21 mouse cellular contexts compared by ENCODE assay signal in the genomic region with DNA sequence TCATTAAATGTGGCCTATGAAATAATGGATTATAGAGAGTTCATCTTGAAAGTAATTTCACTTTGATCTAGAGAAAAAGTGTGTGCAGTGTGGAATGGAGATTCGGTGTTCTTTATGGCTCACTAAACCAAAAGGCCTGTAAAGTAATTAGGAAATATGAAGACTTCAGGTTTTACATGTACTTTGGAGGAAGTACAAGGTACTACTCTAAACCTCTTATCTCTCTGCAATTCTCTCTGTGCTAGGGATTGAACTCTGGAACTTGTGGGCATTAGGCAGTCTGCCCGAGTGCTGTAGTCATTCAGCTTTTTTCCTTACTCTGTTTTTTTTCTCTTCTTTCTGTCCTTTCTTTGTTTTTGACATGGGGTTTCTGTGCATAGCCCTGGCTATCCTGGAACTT.
"Had no signal": no experiment of that assay in that cellular context is flagged by ENCODE, and none has a peak within 500 bp of the region (broad histone marks: within the 10 kb centered on the region; RNA-seq: fewer than 3 reads in every experiment).

No protein-coding gene starts in this region.

- ATAC-seq: hindbrain, postnatal 0 days; inflammation-experienced regulatory T-cells, adult 6 months had no signal

- H3K4me3 ChIP-seq: limb, embryonic 12.5 days; limb, embryonic 15.5 days; liver, embryonic 15.5 days; lung, embryonic 15.5 days; stomach, embryonic 15.5 days had no signal

- H3K9me3 ChIP-seq: limb, embryonic 12.5 days; limb, embryonic 15.5 days; liver, embryonic 15.5 days; lung, embryonic 15.5 days; stomach, embryonic 15.5 days had no signal

- H3K27ac ChIP-seq: hindbrain, embryonic 14.5 days; hindbrain, postnatal 0 days; limb, embryonic 12.5 days; limb, embryonic 15.5 days; liver, embryonic 15.5 days; lung, embryonic 15.5 days; stomach, embryonic 15.5 days had no signal

- H3K4me2 ChIP-seq: hindbrain, embryonic 14.5 days; limb, embryonic 12.5 days; limb, embryonic 15.5 days; liver, embryonic 15.5 days; lung, embryonic 15.5 days; midbrain, embryonic 11.5 days; stomach, embryonic 15.5 days had no signal

- H3K4me1 ChIP-seq: limb, embryonic 15.5 days; stomach, embryonic 15.5 days had no signal

- H3K9ac ChIP-seq: hindbrain, embryonic 14.5 days; limb, embryonic 12.5 days; limb, embryonic 15.5 days; liver, embryonic 15.5 days; lung, embryonic 15.5 days; stomach, embryonic 15.5 days had no signal

- DNase-seq: kidney, adult 8-10 months; kidney, postnatal 14 days; left cerebral cortex, postnatal 4 days; lung, adult 18-20 months; lung, postnatal 10 days; lung, postnatal 4 days; midbrain, embryonic 14.5 days; right cerebral cortex, postnatal 4 days; spleen, adult 18-20 months; thymus, adult 2 months; thymus, postnatal 14 days; thymus, postnatal 4 days had no signal

- H3K27me3 ChIP-seq: limb, embryonic 12.5 days; limb, embryonic 15.5 days; liver, embryonic 15.5 days; lung, embryonic 15.5 days; stomach, embryonic 15.5 days had no signal
